In genomic region chr16:24891453-24891852, GRCm38 (mm10) we compare ENCODE assay signal across 11 mouse cellular contexts.
A peak's percentile ranks its signal among the peaks of the same experiment; 100 is the strongest.
DNase-seq lines count a peak whose midpoint lies in the region; ATAC-seq and TF ChIP-seq lines count a peak whose summit lies in the region.
"Had no signal": no experiment of that assay in that cellular context is flagged by ENCODE, and none has a peak within 500 bp of the region (broad histone marks: within the 10 kb centered on the region; RNA-seq: fewer than 3 reads in every experiment).

No protein-coding gene starts in this region.

- intact Hi-C loops in heart, postnatal 10 days (cut with DNase I): no loop called here

- ATAC-seq in megakaryocyte progenitor cell, adult 5-6 weeks (replicated peaks; ENCODE audit: poor library complexity): peak; percentile 90
- ATAC-seq: inflammation-experienced regulatory T-cells, adult 6 months had no signal

- H3K4me3 ChIP-seq in liver, adult 2 months (ENCODE audit: insufficient read depth, low read depth, low read length): no peak overlapping the region
- no peak overlapping the region for H3K4me3 ChIP-seq in brown adipose tissue, adult 24 weeks (ENCODE audit: insufficient read depth, low read depth, low read length)
- no peak overlapping the region for H3K4me3 ChIP-seq in midbrain, embryonic 10.5 days
- H3K4me3 ChIP-seq: limb, embryonic 12.5 days had no signal

- TF ChIP-seq CTCF in liver, adult 2 months (IDR thresholded peaks at IDR 0.05; ENCODE audit: low read depth, low read length): no peak

- H3K27me3 ChIP-seq in liver, adult 2 months (ENCODE audit: control insufficient read depth, insufficient read depth, low read length): no peaks in the 10 kb centered on the region
- H3K27me3 ChIP-seq in midbrain, embryonic 10.5 days (ENCODE audit: low read depth, poor library complexity, severe bottlenecking): no peaks in the 10 kb centered on the region
- H3K27me3 ChIP-seq: limb, embryonic 12.5 days had no signal

- H3K9me3 ChIP-seq in midbrain, embryonic 10.5 days (replicated peaks): no peaks in the 10 kb centered on the region
- H3K9me3 ChIP-seq: limb, embryonic 12.5 days had no signal

- H3K36me3 ChIP-seq in liver, adult 2 months (ENCODE audit: control insufficient read depth, insufficient read depth, low read length): no peaks in the 10 kb centered on the region
- H3K36me3 ChIP-seq in midbrain, embryonic 10.5 days: no peaks in the 10 kb centered on the region
- H3K36me3 ChIP-seq: limb, embryonic 12.5 days had no signal

- WGBS in liver, adult 2 months: 22% methylated on average over 6 of the region's 6 CpGs
- 87% methylated on average over 6 of the region's 6 CpGs for WGBS in midbrain, embryonic 10.5 days

- no peak for TF ChIP-seq POLR2A in liver, adult 2 months (IDR thresholded peaks at IDR 0.05; ENCODE audit: extremely low read depth, insufficient read depth, low read length)

- H3K27ac ChIP-seq in liver, adult 2 months (replicated peaks; ENCODE audit: insufficient read depth, low read depth, low read length): peak overlapping the region; percentile 46
- 0 out of 2 replicates have a peak overlapping the region, but pooled peaks have one; percentile 1 for H3K27ac ChIP-seq in brown adipose tissue, adult 24 weeks (replicated peaks; ENCODE audit: low read depth, low read length)
- no peak overlapping the region for H3K27ac ChIP-seq in midbrain, embryonic 10.5 days (replicated peaks)
- H3K27ac ChIP-seq: limb, embryonic 12.5 days had no signal

- peaks cover 5% of the 10 kb centered on the region for H3K4me1 ChIP-seq in liver, adult 2 months (ENCODE audit: control insufficient read depth, insufficient read depth, low read length)
- no peaks in the 10 kb centered on the region for H3K4me1 ChIP-seq in brown adipose tissue, adult 24 weeks (ENCODE audit: control insufficient read depth, insufficient read depth, insufficient read length, low read length)
- H3K4me1 ChIP-seq in midbrain, embryonic 10.5 days: peaks cover 8% of the 10 kb centered on the region

- DNase-seq in liver, adult 2 months (ENCODE audit: extremely low read depth, low read depth, low spot score): peak; percentile 93
- DNase-seq in liver: no peak
- peak; percentile 61 to 73 for DNase-seq in heart, postnatal 10 days
- no peak for DNase-seq in right cerebral cortex, postnatal 10 days (ENCODE audit: low spot score in 2 of 2)
- DNase-seq in midbrain, embryonic 10.5 days (ENCODE audit: low spot score): no peak
- DNase-seq in cerebellum, adult 11 months: no peak
- DNase-seq: cerebellum, adult 8-10 months had no signal

- no peaks in the 10 kb centered on the region for H3K79me2 ChIP-seq in liver, adult 2 months (ENCODE audit: control insufficient read depth, insufficient read depth, low read length)

- no peak overlapping the region for H3K9ac ChIP-seq in liver, adult 2 months (ENCODE audit: low read depth, low read length)
- H3K9ac ChIP-seq: limb, embryonic 12.5 days had no signal

Comparison
In these comparisons a context has a peak if more than half of its experiments do, and no peak if none do; other contexts are left out.
1. DNase-seq: peak in liver, adult 2 months (single experiment) and heart, postnatal 10 days (2 of 2); none in liver (single experiment), right cerebral cortex, postnatal 10 days (0 of 2), midbrain, embryonic 10.5 days (single experiment) and cerebellum, adult 11 months (single experiment).